Mouse (Mus musculus) kidney, postnatal 36 days (tissue): Measurements from ENCODE around the gene Ppard.
A peak's percentile ranks its signal among the peaks of the same experiment; 100 is the strongest.
"Not testable (repeated sequence)": the region's sequence is repeated elsewhere in the genome, so short reads cannot be mapped to it uniquely, and the experiment has no call there.

Experiments used
- DNase-seq, 2 experiments: peaks; one replicate each; pipeline ENCODE4 v3.0.0; 2021 to 2022; ENCODE audit warnings: mixed read lengths in 2 of 2

Ppard gene

GRCm38 (mm10) chr17:28232475-28233060 is at the start of gene Ppard:
Ppard (plus strand) TSS chr17:28232700.
- peak; percentile 99 to 100 for DNase-seq

GRCm38 (mm10) chr17:28184971-28185638 is 47.4 kb upstream of the Ppard start:
- no peak for DNase-seq

- peak; percentile 35 to 40 for DNase-seq
Observed at GRCm38 (mm10) chr17:28188313-28188712, 44.2 kb upstream of the Ppard start.

GRCm38 (mm10) chr17:28192754-28193153 is 39.7 kb upstream of the Ppard start:
- no peak for DNase-seq

- DNase-seq = no peak
Observed at GRCm38 (mm10) chr17:28193559-28193958, 38.9 kb upstream of the Ppard start.

GRCm38 (mm10) chr17:28195033-28195432 is 37.5 kb upstream of the Ppard start:
- DNase-seq = no peak

- peak in 1 of 2 experiments; percentile 49 for DNase-seq
Observed at GRCm38 (mm10) chr17:28197646-28198045, 34.9 kb upstream of the Ppard start.

GRCm38 (mm10) chr17:28201982-28202381 is 30.5 kb upstream of the Ppard start:
- DNase-seq = no peak

- DNase-seq = peak; percentile 38 to 78
Observed at GRCm38 (mm10) chr17:28204052-28204720, 28.3 kb upstream of the Ppard start.

GRCm38 (mm10) chr17:28205443-28205842 is 27.1 kb upstream of the Ppard start:
- DNase-seq = no peak

GRCm38 (mm10) chr17:28207092-28207491 is 25.4 kb upstream of the Ppard start:
- no peak for DNase-seq

- peak; percentile 79 to 84 for DNase-seq
Observed at GRCm38 (mm10) chr17:28207591-28208313, 24.7 kb upstream of the Ppard start, which contains the start of gene Def6. Def6 (plus strand) TSS chr17:28207778.

GRCm38 (mm10) chr17:28208314-28208612 is 24.2 kb upstream of the Ppard start:
- DNase-seq = no peak

- DNase-seq = no peak
Observed at GRCm38 (mm10) chr17:28209457-28210110, 22.9 kb upstream of the Ppard start.

- no peak for DNase-seq
Observed at GRCm38 (mm10) chr17:28211921-28212341, 20.6 kb upstream of the Ppard start.

- DNase-seq = no peak
Observed at GRCm38 (mm10) chr17:28212391-28212790, 20.1 kb upstream of the Ppard start.

GRCm38 (mm10) chr17:28213236-28213635 is 19.3 kb upstream of the Ppard start:
- DNase-seq = peak in 1 of 2 experiments; percentile 25

- DNase-seq = no peak
Observed at GRCm38 (mm10) chr17:28216791-28217190, 15.7 kb upstream of the Ppard start.

- DNase-seq = peak in 1 of 2 experiments; percentile 25
Observed at GRCm38 (mm10) chr17:28217721-28218649, 14.5 kb upstream of the Ppard start.

GRCm38 (mm10) chr17:28222463-28222862 is 10.0 kb upstream of the Ppard start:
- not testable (repeated sequence) for DNase-seq

GRCm38 (mm10) chr17:28223561-28224391 is 8.7 kb upstream of the Ppard start:
- peak; percentile 98 for DNase-seq
